Mouse (Mus musculus) forebrain, embryonic 12.5 days (tissue): ENCODE measurements around the gene Itgb3bp. TPM values are rescaled to one million over a fixed set of nuclear protein-coding genes. Genes with fewer than 3 reads are reported as not detected.

Experiments used
- polyA plus RNA-seq: library from polyadenylated mRNA; unstranded; fragments of >200 nt; fragmentation: Nextera tagmentation; extraction: Ambion mirVana; gene quantifications from 2 replicates; pipeline ENCODE4 v1.2.1, GENCODE M21; 2016

Gene Itgb3bp
- polyA plus RNA-seq, 1 experiment from 2014 or later, result 54.3 TPM

Other genes starting within 250 kb of the Itgb3bp start
- 14.2 and 15.7 TPM in 2 replicates for gene Alg6, start 214.1 kb downstream of the Itgb3bp start, polyA plus RNA-seq
- gene Efcab7, start 100.6 kb downstream of the Itgb3bp start, polyA plus RNA-seq, result 28.9 and 30.8 TPM in 2 replicates
- gene Pgm1, start 399 bp downstream of the Itgb3bp start, polyA plus RNA-seq, result 32.6 and 36.5 TPM in 2 replicates
- 2.9 and 4.6 TPM in 2 replicates for gene Ror1, start 166.0 kb upstream of the Itgb3bp start, polyA plus RNA-seq